Mouse (Mus musculus): ENCODE measurements around the gene Ankrd10.

DNA sequence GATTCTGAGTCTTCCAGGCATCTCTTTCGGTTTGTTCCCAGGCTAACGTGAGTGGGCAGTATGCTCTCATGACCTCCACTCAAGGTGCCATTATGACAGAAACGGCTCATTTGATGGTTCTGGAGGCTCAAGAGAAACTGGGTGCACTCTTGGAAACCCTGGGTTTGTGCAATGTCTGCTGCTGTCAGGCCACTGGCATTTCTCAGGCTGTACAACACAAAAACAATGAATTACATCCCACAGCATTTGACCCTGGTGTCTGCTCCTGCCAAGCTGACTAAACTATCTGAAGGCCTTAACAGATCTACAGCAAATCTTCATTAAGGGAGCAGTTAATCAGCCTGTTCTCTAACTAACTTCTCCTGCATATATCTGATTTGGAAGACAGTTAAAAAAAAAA, 16.5 kb downstream of the Ankrd10 start:
- no peak for TF ChIP-seq CTCF (conservative IDR thresholded peaks at IDR 0.05; ENCODE audit: insufficient read depth, insufficient read length, low read depth, low read length)
- no peak for TF ChIP-seq POLR2A (IDR thresholded peaks at IDR 0.05; ENCODE audit: low read depth, low read length)

Data from kidney, adult 2 months (tissue).